Mouse (Mus musculus) embryonic facial prominence, embryonic 10.5 days (tissue): Measurements from ENCODE around the gene Lrrc45. TPM values are rescaled to one million over a fixed set of nuclear protein-coding genes. Genes with fewer than 3 reads are reported as not detected.
A peak's percentile ranks its signal among the peaks of the same experiment; 100 is the strongest.
"Not testable (repeated sequence)": the region's sequence is repeated elsewhere in the genome, so short reads cannot be mapped to it uniquely, and the experiment has no call there.

Experiments
- DNase-seq: peaks from one replicate; pipeline ENCODE4 v3.0.0-alpha.2; 2017; ENCODE audit warnings: low spot score
- H3K27ac ChIP-seq: fragments of 300-500 bp; sonication (generic); replicated peaks from 2 replicates; pipeline ENCODE4 v1.5.1; 2016; ENCODE audit warnings: mild to moderate bottlenecking
- H3K27me3 ChIP-seq: fragments of 300-500 bp; sonication (generic); replicated peaks from 2 replicates; pipeline ENCODE4 v1.6.1; 2016; ENCODE audit warnings: low read depth, mild to moderate bottlenecking; ENCODE audit not compliant: poor library complexity, severe bottlenecking
- H3K36me3 ChIP-seq: fragments of 300-500 bp; sonication (generic); replicated peaks from 2 replicates; pipeline ENCODE4 v1.6.1; 2016; ENCODE audit warnings: mild to moderate bottlenecking, moderate library complexity
- H3K4me1 ChIP-seq: fragments of 300-500 bp; sonication (generic); 2 replicates; pipeline ENCODE4 v1.6.1; 2016
- H3K4me3 ChIP-seq: fragments of 300-500 bp; sonication (generic); 2 replicates; pipeline ENCODE4 v1.5.1; 2016; ENCODE audit warnings: mild to moderate bottlenecking, moderate library complexity
- H3K9me3 ChIP-seq: fragments of 300-500 bp; sonication (generic); 2 replicates; pipeline ENCODE4 v1.6.1; 2016; ENCODE audit warnings: mild to moderate bottlenecking
- WGBS: fragments of 180-500 bp; shearing (Covaris S2); methylation state at CpG from one replicate; pipeline ENCODE4 v1.1.7; 2016; 5-methylcytosine and 5-hydroxymethylcytosine counted together
- polyA plus RNA-seq: library from polyadenylated mRNA; unstranded; fragments of >200 nt; fragmentation: Nextera tagmentation; extraction: Ambion mirVana; gene quantifications from 2 replicates; pipeline ENCODE4 v1.2.1, GENCODE M21; 2016

Gene Lrrc45
- polyA plus RNA-seq = 56.8 and 58.9 TPM in 2 replicates

DNA sequence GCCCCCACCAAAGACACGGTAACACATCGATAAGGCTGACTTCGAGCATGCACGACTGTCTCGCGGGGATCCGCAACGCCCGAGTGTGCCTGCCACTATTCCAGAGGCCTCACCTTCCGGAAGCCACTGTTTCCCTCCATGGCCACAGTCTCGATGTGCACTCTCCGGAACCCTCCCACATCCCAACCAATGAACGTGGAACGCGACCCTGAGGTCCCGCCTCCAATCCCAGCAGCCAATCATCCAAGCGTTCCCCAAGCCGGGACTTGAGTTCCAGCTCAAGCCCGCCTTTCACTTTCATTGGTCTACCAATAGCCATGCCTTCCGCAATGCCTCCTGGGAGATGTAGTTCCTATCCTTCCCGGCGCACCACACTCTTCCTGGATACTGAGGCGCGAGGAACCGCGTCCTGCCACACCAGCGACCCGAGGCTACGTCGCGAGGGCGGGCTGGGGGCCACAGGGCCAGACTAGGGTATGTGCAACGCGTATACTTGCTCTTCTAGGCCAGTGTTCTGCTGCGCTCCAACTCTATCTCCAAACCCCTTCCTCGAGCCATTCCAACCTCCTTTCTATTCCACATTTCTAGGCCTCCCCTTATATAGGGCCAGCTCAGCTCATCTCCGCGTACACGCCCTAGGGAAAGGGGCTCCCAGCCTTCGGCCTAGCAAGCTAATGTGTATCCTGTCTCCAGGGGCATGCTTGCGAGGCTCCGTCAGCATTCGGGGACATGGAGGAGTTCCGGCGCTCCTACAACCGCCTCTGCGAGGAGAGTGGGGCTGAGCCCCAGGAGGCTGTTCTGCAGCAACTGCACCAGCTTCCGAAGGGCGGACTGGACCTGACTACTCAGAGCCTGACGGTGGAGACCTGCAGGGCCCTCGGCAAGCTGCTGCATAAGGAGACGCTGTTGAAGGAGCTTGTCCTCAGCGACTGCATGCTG lies at the start of gene Lrrc45, which contains the start of gene Cenpx:
Gene Lrrc45, plus strand, starts transcription at position 346 of the 939 bp plus-strand sequence.
Gene Cenpx, minus strand, starts transcription at position 159 of the 939 bp plus-strand sequence.
- Histone ChIP-seq H3K36me3 (peaks cover 64% of the 10 kb centered on the region), H3K4me3 (peak within 1 kb of the TSS; percentile 76), H3K27me3 (no peaks in the 10 kb centered on the region), H3K27ac (peak within 1 kb of the TSS; percentile 82), H3K9me3 (no peaks in the 10 kb centered on the region), H3K4me1 (peaks cover 48% of the 10 kb centered on the region)
- 2% methylated on average over 53 of the region's 53 CpGs for whole genome bisulfite sequencing
- peak; percentile 97 for DNase-seq

- no peak overlapping the region for H3K27ac ChIP-seq
- H3K27me3 ChIP-seq = peaks cover 59% of the 10 kb centered on the region
- DNase-seq = no peak
- 79% methylated on average over 3 of the region's 3 CpGs for WGBS
- H3K4me3 ChIP-seq = no peak overlapping the region
- H3K36me3 ChIP-seq = no peaks in the 10 kb centered on the region
- H3K4me1 ChIP-seq = peaks cover 28% of the 10 kb centered on the region
- no peaks in the 10 kb centered on the region for H3K9me3 ChIP-seq
Observed at GRCm38 (mm10) chr11:120665406-120665805, 48.3 kb upstream of the Lrrc45 start.

- H3K36me3 ChIP-seq = no peaks in the 10 kb centered on the region
- no peak overlapping the region for H3K27ac ChIP-seq
- H3K4me1 ChIP-seq = peaks cover 17% of the 10 kb centered on the region
- H3K9me3 ChIP-seq = no peaks in the 10 kb centered on the region
- 5% methylated on average over 3 of the region's 3 CpGs for WGBS
- peak; percentile 47 for DNase-seq
- H3K4me3 ChIP-seq = no peak overlapping the region
- H3K27me3 ChIP-seq = peaks cover 47% of the 10 kb centered on the region
Observed at GRCm38 (mm10) chr11:120666617-120667016, 47.1 kb upstream of the Lrrc45 start.

- Histone ChIP-seq H3K27me3 (no peaks in the 10 kb centered on the region), H3K36me3 (peaks cover 36% of the 10 kb centered on the region), H3K9me3 (no peaks in the 10 kb centered on the region), H3K27ac (peak within 1 kb of the TSS; percentile 98), H3K4me3 (peak within 1 kb of the TSS; percentile 85), H3K4me1 (peaks cover 26% of the 10 kb centered on the region)
- WGBS = 1% methylated on average over 83 of the region's 83 CpGs
- DNase-seq = peak; percentile 96
Observed at GRCm38 (mm10) chr11:120672687-120673593, 40.8 kb upstream of the Lrrc45 start, which contains the start of gene Aspscr1. TSS of gene Aspscr1 (plus strand) at chr11:120672973.

- Histone ChIP-seq H3K27me3 (no peaks in the 10 kb centered on the region), H3K36me3 (peaks cover 43% of the 10 kb centered on the region), H3K4me1 (peaks cover 26% of the 10 kb centered on the region), H3K27ac (peak overlapping the region; percentile 98), H3K9me3 (no peaks in the 10 kb centered on the region), H3K4me3 (peak overlapping the region; percentile 85)
- WGBS = 44% methylated on average over 12 of the region's 12 CpGs
- no peak for DNase-seq
Observed at GRCm38 (mm10) chr11:120673594-120674122, 40.1 kb upstream of the Lrrc45 start.

DNA sequence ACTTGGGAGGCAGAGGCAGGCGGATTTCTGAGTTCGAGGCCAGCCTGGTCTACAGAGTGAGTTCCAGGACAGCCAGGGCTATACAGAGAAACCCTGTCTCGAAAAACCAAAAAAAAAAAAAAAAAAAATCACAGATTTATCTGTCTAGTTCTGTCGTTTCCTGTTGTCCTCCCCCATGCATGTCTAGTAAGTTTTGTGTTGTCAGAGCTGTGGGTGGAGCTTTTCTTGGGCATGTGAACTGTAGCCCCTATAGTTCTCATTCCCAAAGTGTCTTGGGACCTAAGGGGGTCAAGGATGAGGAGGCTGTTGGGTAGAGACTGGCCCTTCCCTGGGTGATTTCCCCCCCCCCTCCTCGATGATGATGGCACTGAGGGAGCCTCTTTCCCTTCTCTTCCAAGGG lies 37.9 kb upstream of the Lrrc45 start:
- not testable (repeated sequence) for H3K4me3 ChIP-seq, H3K9me3 ChIP-seq, DNase-seq, H3K27me3 ChIP-seq, H3K27ac ChIP-seq
- H3K4me1 ChIP-seq = peaks cover 26% of the 10 kb centered on the region
- H3K36me3 ChIP-seq = peaks cover 65% of the 10 kb centered on the region
- WGBS = 76% methylated on average over 5 of the region's 5 CpGs

DNA sequence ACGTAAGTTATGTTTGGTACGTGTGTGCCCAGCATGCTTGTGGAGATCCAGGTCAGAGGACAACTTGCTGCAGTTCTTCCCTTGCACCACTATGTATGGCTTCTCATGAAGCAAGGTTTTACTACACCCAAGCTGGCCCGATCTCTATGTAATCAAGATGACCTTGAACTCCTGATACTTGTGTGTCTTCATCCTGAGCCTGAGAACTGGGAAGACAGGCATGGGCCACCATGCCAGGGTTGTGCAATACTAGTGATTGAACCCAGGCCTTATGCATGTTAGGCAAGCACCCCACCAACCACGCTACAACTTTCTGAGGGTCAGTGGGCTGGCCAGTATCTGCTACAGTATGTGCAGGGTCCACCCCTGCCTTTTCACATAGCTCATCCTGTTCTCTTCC lies 36.8 kb upstream of the Lrrc45 start:
- DNase-seq = no peak
- H3K9me3 ChIP-seq = no peaks in the 10 kb centered on the region
- H3K4me1 ChIP-seq = peaks cover 26% of the 10 kb centered on the region
- H3K4me3 ChIP-seq = no peak overlapping the region
- 94% methylated on average over 4 of the region's 4 CpGs for WGBS
- H3K36me3 ChIP-seq = peaks cover 73% of the 10 kb centered on the region
- no peak overlapping the region for H3K27ac ChIP-seq
- no peaks in the 10 kb centered on the region for H3K27me3 ChIP-seq

- peaks cover 5% of the 10 kb centered on the region; the same call in 1 of the 2 replicates for H3K4me1 ChIP-seq
- no peak overlapping the region for H3K27ac ChIP-seq
- H3K4me3 ChIP-seq = no peak overlapping the region
- peaks cover 94% of the 10 kb centered on the region for H3K36me3 ChIP-seq
- no peaks in the 10 kb centered on the region for H3K9me3 ChIP-seq
- no peak for DNase-seq
- 87% methylated on average over 3 of the region's 3 CpGs for WGBS
- H3K27me3 ChIP-seq = no peaks in the 10 kb centered on the region
Observed at GRCm38 (mm10) chr11:120679909-120680308, 33.8 kb upstream of the Lrrc45 start.

DNA sequence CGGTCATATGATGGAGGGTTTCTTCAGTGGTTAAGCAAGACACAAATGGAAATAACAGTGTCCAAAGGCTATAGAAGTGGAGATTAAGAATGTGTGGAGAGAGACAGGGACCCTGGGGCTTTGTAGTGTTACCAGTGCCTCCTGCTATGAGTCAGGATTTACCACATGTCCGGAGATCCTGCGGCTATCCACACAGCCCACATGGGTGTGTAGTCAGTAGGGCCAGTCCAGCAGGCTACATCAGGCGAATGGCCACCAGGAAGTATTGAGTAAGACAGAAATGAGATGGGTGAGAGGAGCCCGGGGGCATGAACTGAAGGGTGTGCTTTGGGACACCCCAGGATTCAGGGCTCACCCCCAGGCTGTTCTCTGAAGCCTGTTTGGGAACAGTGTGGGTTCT lies 31.0 kb upstream of the Lrrc45 start:
- Histone ChIP-seq H3K36me3 (peaks cover 96% of the 10 kb centered on the region), H3K4me3 (no peak overlapping the region), H3K9me3 (no peaks in the 10 kb centered on the region), H3K4me1 (0 out of 2 replicates have a peak, but pooled peaks cover 3% of the 10 kb centered on the region), H3K27me3 (no peaks in the 10 kb centered on the region), H3K27ac (no peak overlapping the region)
- no peak for DNase-seq
- 93% methylated on average over 5 of the region's 5 CpGs for WGBS

DNA sequence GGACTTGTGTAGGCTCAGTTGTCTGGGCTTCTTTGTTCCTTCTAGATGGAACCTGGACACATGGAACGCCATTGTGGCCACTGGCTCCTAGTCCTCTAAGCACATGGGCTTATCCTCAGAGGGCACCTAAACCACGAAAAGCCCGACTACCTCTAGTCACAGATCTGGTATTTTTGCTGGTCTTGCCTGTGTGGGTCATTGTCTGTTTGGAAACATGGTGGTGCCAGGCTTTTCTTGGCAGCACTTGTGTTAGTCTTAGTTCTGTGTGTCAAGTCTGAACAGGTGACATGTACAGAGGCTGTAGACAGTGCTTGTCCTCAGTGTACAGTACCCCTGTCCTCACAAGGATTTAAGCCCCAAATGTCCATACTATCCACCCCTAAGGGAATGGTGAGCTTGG lies 30.2 kb upstream of the Lrrc45 start:
- H3K27ac ChIP-seq = no peak overlapping the region
- H3K9me3 ChIP-seq = no peaks in the 10 kb centered on the region
- H3K4me1 ChIP-seq = 0 out of 2 replicates have a peak, but pooled peaks cover 3% of the 10 kb centered on the region
- WGBS = 90% methylated on average over 3 of the region's 3 CpGs
- no peak overlapping the region for H3K4me3 ChIP-seq
- no peaks in the 10 kb centered on the region for H3K27me3 ChIP-seq
- peaks cover 96% of the 10 kb centered on the region for H3K36me3 ChIP-seq
- no peak for DNase-seq

- WGBS = 73% methylated on average over 2 of the region's 2 CpGs
- Histone ChIP-seq H3K36me3 (peaks cover 96% of the 10 kb centered on the region), H3K4me3 (no peak overlapping the region), H3K9me3 (no peaks in the 10 kb centered on the region), H3K27me3 (no peaks in the 10 kb centered on the region), H3K4me1 (0 out of 2 replicates have a peak, but pooled peaks cover 3% of the 10 kb centered on the region), H3K27ac (no peak overlapping the region)
- no peak for DNase-seq
Observed at GRCm38 (mm10) chr11:120684086-120684485, 29.6 kb upstream of the Lrrc45 start.

DNA sequence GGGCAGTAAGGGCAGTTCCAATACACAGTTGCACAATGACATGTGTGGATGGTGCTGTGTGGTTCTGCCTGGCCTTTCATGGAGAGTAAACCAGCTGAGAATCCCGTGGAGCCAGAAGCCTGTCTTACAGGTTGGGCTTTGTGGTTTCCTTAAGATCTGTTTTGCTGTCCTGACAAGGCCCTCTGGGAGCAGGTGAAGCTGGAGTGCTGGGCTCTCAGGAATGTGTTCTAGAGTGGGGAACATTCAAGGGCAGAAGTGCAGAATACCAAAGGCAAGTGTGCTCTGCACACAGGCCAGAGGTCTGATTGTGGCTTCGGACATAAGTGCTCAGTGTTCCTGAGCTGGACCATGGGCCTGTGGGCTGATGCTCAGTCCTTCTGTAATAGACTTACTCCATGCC lies 29.1 kb upstream of the Lrrc45 start:
- Histone ChIP-seq H3K4me3 (no peak overlapping the region), H3K27ac (no peak overlapping the region), H3K36me3 (peaks cover 96% of the 10 kb centered on the region), H3K4me1 (0 out of 2 replicates have a peak, but pooled peaks cover 3% of the 10 kb centered on the region), H3K9me3 (no peaks in the 10 kb centered on the region), H3K27me3 (no peaks in the 10 kb centered on the region)
- WGBS = 90% methylated on average over 2 of the region's 2 CpGs
- DNase-seq = no peak
